Mouse (Mus musculus) hindbrain, postnatal 0 days (tissue): ENCODE measurements at regions not wholly inside any gene's neighbourhood (a gene's known extent, or its start where the extent isn't known, plus 50 kb on each side); places are given as distances from the start of the nearest gene placed in this dataset.

ENCODE experiments used
- ATAC-seq: fragments of 200-750 bp; cut with Nextera tagmentation; 2 replicates; pipeline ENCODE4 v1.8.0; 2017; ENCODE audit warnings: mild to moderate bottlenecking, moderate TSS enrichment, moderate library complexity
- DNase-seq: peaks from one replicate; pipeline ENCODE4 v3.0.0-alpha.2; 2015; ENCODE audit warnings: low spot score
- H3K27ac ChIP-seq: fragments of 300-500 bp; sonication (generic); 2 replicates; pipeline ENCODE4 v1.5.1; 2014; ENCODE audit warnings: mild to moderate bottlenecking
- H3K27me3 ChIP-seq: fragments of 300-500 bp; sonication (generic); 2 replicates; pipeline ENCODE4 v1.6.1; 2014; ENCODE audit warnings: low read length, mixed read lengths; ENCODE audit not compliant: insufficient read depth
- H3K36me3 ChIP-seq: fragments of 300-500 bp; sonication (generic); 2 replicates; pipeline ENCODE4 v1.6.1; 2014; ENCODE audit warnings: low read length, mixed read lengths; ENCODE audit not compliant: insufficient read depth
- H3K4me1 ChIP-seq: fragments of 300-500 bp; sonication (generic); 2 replicates; pipeline ENCODE4 v1.6.1; 2014; ENCODE audit warnings: antibody characterized with exemption, low read length, mixed read lengths; ENCODE audit not compliant: insufficient read depth
- H3K4me2 ChIP-seq: fragments of 300-500 bp; sonication (generic); 2 replicates; pipeline ENCODE4 v1.6.1; 2014; ENCODE audit warnings: low read depth, mild to moderate bottlenecking, low read length, moderate library complexity, mixed read lengths
- H3K4me3 ChIP-seq: fragments of 300-500 bp; sonication (generic); 2 replicates; pipeline ENCODE4 v1.5.1; 2014; ENCODE audit warnings: low read length
- H3K9ac ChIP-seq: fragments of 300-500 bp; sonication (generic); replicated peaks from 2 replicates; pipeline ENCODE4 v1.6.1; 2014; ENCODE audit warnings: mild to moderate bottlenecking, low read length, moderate library complexity, mixed read lengths
- H3K9me3 ChIP-seq: fragments of 300-500 bp; sonication (generic); 2 replicates; pipeline ENCODE4 v1.6.1; 2016; ENCODE audit warnings: low read length, mixed read lengths
- CTCF ChIP-seq: IDR thresholded peaks from 2 replicates; pipeline ENCODE4 v1.5.1; 2016; ENCODE audit warnings: antibody characterized with exemption, control low read depth, low read depth
- WGBS: fragments of 180-500 bp; shearing (Covaris S2); extraction: QIAGEN DNeasy Blood & Tissue Kit; methylation state at CpG from one replicate; pipeline ENCODE4 v1.1.7; 2014; 5-methylcytosine and 5-hydroxymethylcytosine counted together

DNA sequence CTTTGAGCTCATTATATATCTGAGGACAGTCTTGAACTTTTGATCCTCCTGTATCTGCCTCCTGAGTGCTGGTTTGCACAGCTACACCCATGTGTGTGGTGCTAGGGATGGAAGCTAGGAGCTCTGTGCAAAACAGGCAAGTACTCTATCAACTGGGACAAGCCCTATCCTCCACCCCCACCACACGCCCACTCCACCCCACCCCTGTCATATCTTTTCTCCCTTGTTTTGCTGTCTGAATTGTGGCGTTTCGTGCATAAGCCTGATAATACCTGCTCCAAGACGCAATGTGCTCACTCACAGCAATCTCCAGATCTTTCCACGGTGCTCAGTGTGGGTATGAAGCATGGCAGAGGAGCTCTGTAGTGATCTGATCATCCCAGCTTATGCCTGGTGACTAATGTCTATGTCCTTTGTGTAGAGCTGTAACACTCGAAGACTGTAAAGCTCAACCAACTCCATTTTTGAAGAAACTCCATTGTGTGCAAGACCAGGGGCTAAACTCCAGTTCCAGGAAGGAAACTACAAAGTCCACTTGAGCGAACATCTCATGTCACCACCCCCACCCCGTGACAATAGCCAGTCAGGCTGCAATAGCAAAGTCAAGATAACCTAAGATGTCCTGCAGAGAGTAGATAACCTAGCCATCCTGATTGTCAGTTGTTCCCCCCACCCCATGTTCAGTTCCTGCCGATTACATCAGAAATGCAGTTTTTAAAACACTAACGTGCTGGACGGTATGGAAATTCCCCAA, 52.2 kb upstream of the Asb17 start:
- Histone ChIP-seq H3K9me3 (no peaks in the 10 kb centered on the region), H3K27me3 (no peaks in the 10 kb centered on the region), H3K4me1 (no peaks in the 10 kb centered on the region), H3K36me3 (no peaks in the 10 kb centered on the region), H3K9ac (no peak overlapping the region), H3K27ac (no peak overlapping the region), H3K4me3 (no peak overlapping the region), H3K4me2 (no peak overlapping the region)
- DNase-seq (no peak), ATAC-seq (no peak)
- WGBS = 87% methylated on average over 11 of the region's 11 CpGs
- TF ChIP-seq CTCF = no peak

DNA sequence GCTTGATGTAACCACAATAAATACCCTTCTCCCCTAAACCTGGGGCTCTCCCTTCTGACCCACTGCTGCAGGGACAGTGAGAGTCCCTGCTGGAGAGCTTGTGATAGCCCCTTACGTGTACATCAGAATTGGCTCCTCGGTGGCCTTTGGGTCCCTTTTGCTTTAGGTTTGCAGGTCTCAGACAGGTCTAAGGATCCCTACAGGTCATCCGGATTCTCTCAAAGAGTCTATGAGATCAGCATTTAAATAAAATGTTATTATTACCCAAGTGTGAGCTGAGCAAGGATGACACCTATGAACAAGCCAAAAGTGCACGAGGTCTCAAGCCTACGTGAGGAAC, 51.7 kb upstream of the Asb17 start:
- DNase-seq = no peak
- Histone ChIP-seq H3K4me1 (no peaks in the 10 kb centered on the region), H3K9me3 (no peaks in the 10 kb centered on the region), H3K9ac (no peak overlapping the region), H3K27me3 (no peaks in the 10 kb centered on the region), H3K36me3 (no peaks in the 10 kb centered on the region), H3K4me2 (no peak overlapping the region), H3K4me3 (no peak overlapping the region), H3K27ac (no peak overlapping the region)
- no peak for ATAC-seq
- no peak for TF ChIP-seq CTCF
- WGBS = 90% methylated on average over 5 of the region's 5 CpGs
